Mouse (Mus musculus) cortical plate, adult 2 months (tissue): ENCODE data around the gene Svs1.

Experiments used
- CTCF ChIP-seq: fragments of 200-500 bp; IDR thresholded peaks from 2 replicates; pipeline ENCODE4 v1.5.1; 2011; ENCODE audit warnings: mild to moderate bottlenecking, control low read depth, low read length; ENCODE audit not compliant: insufficient read depth; ENCODE audit errors: extremely low read depth
- POLR2A ChIP-seq: fragments of 200-500 bp; IDR thresholded peaks from 2 replicates; pipeline ENCODE4 v1.6.1; 2011; ENCODE audit warnings: mild to moderate bottlenecking, low read length, control low read depth; ENCODE audit not compliant: insufficient read depth; ENCODE audit errors: extremely low read depth

- TF ChIP-seq CTCF (no peak), POLR2A (no peak)
These were observed 32.5 kb upstream of the Svs1 start for GRCm38 (mm10) chr6:48954211-48954610.
